Mouse (Mus musculus): ENCODE results near the gene Tnnt3. TPM values are rescaled to one million over a fixed set of nuclear protein-coding genes. Genes with fewer than 3 reads are reported as not detected.

Tnnt3 gene
- polyA plus RNA-seq, 1 experiment from 2014 or later, result 8.0 TPM

DNA sequence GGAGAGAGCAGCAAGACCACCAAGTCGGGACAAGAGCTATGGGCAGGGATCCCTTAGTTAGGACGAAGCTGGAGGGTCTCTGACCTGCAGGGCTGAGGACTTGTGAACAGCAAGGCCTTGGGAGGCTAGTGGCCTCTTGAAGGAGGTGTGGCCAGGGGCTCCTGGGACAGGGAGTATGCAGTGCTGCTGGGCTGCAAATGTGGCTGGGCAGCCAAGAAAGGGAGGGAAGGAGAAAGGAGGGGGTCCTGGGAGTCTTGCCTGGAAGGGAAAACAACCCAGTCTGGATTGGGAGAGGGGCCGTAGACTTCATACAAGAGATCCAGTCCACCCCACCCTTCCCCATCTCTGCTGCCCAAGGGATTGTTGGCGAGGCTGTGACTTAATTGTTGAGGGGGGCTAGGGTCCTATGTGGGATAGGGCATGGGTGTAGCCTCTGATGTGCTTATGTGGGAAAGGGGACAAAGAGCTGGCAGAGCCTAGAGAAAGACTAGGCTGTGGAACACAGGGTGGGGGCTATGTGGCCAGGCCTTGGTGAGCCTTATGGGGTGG is 33.4 kb downstream of the Tnnt3 start:
- no peak overlapping the region for H3K4me3 ChIP-seq (ENCODE audit: low read depth, low read length)
- ATAC-seq (ENCODE audit: insufficient number of reproducible peaks, low FRiP score, low TSS enrichment, low read depth), result no peak

DNA sequence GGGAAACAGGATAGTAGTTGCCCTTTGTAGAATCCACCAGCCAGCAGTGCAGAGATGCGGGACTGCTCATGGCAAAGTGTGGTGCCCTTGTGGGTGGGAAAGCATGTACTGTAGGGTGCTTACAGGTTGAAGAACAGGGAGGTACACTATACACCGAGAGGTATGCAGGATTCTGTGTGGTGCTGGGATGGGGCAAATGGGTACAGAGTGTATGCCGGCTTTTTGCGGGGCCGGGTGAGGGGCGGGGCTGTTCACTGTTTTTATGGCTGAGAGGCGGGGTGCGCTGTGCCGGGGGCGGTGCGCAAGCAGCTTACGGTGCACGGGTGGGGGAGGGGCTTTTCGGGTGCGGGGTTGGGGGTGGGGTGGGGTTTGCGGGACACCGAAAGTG is 34.0 kb downstream of the Tnnt3 start, which contains the start of gene Mrpl23:
Mrpl23 (plus strand) TSS at position 16 of the 388 bp plus-strand sequence.
- Histone ChIP-seq H3K9me3 (ENCODE audit: control insufficient read depth, low read length) (no peaks in the 10 kb centered on the region), H3K4me3 (ENCODE audit: low read depth, low read length) (peak within 1 kb of the TSS; percentile 44), H3K9ac (ENCODE audit: low read length) (peak within 1 kb of the TSS; percentile 85), H3K36me3 (ENCODE audit: control insufficient read depth, insufficient read depth, low read length) (peaks cover 6% of the 10 kb centered on the region; the same call in 1 of the 2 replicates), H3K4me2 (ENCODE audit: low read depth, severe bottlenecking) (peak within 1 kb of the TSS; percentile 61), H3K27ac (replicated peaks; ENCODE audit: low read depth, low read length) (peak within 1 kb of the TSS; percentile 94), H3K4me1 (ENCODE audit: control insufficient read depth, insufficient read depth, low read length) (peaks cover 38% of the 10 kb centered on the region), H3K27me3 (ENCODE audit: control insufficient read depth, insufficient read depth, low read length) (no peaks in the 10 kb centered on the region)
- 6% methylated on average over 17 of the region's 17 CpGs for WGBS
- DNase-seq (ENCODE audit: low spot score) (no peak), ATAC-seq (ENCODE audit: insufficient number of reproducible peaks, low FRiP score, low TSS enrichment, low read depth) (peak; percentile 37)

More for the DNA sequence above, 33.4 kb downstream of the Tnnt3 start:
- no peaks in the 10 kb centered on the region for H3K27me3 ChIP-seq (ENCODE audit: control insufficient read depth, insufficient read depth, low read length)
- peak overlapping the region; percentile 94 for H3K27ac ChIP-seq (replicated peaks; ENCODE audit: low read depth, low read length)
- H3K9me3 ChIP-seq (ENCODE audit: control insufficient read depth, low read length), result no peaks in the 10 kb centered on the region
- peak overlapping the region; percentile 14; the same call in 1 of the 2 replicates for H3K9ac ChIP-seq (ENCODE audit: low read length)
- no peak overlapping the region for H3K4me2 ChIP-seq (ENCODE audit: low read depth, severe bottlenecking)
- peaks cover 38% of the 10 kb centered on the region for H3K4me1 ChIP-seq (ENCODE audit: control insufficient read depth, insufficient read depth, low read length)
- 67% methylated on average over 4 of the region's 4 CpGs for WGBS
- DNase-seq (ENCODE audit: low spot score), result no peak
- peaks cover 6% of the 10 kb centered on the region; the same call in 1 of the 2 replicates for H3K36me3 ChIP-seq (ENCODE audit: control insufficient read depth, insufficient read depth, low read length)

DNA sequence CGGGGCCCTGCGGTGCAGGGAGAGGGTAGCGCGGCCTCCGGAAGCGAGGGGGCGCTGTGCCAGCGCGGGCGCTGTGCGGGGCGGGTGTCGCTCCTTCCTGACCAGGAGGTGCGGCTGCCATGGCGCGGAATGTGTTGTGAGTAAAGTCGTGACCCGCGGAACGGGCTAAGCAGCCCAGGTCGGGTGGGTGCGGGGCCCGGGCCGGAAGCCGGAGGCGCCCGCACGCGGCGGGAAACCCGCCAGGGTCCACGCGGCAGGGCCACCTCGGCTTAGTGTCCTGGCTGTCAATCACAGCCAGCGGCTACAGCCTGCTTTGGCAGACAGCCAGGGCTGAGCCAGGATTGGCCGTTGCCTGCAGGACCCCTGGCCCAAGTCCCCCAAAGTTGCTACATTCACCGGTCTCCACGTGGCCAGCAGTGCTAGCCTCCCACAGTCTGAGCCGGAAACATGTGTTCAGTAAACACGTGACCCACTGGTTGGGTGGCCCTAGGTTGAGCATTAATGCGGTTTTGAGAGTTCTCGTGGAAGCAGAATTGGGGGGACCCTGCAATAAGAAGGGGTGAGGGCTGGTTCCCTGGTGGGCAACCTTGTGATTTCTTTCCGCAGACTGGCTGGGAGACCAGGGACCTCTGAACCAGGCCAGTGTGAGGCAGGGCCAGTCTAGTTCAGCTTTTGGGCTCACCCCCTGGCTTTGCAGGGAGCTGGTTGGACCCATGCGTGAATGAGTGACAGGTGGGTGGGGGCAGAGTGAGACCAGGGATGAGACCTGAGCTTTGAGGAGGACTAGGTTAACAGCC is 34.6 kb downstream of the Tnnt3 start:
- H3K9me3 ChIP-seq (ENCODE audit: control insufficient read depth, low read length), result no peaks in the 10 kb centered on the region
- no peaks in the 10 kb centered on the region for H3K27me3 ChIP-seq (ENCODE audit: control insufficient read depth, insufficient read depth, low read length)
- peak overlapping the region; percentile 85 for H3K9ac ChIP-seq (ENCODE audit: low read length)
- peaks cover 42% of the 10 kb centered on the region for H3K4me1 ChIP-seq (ENCODE audit: control insufficient read depth, insufficient read depth, low read length)
- ATAC-seq (ENCODE audit: insufficient number of reproducible peaks, low FRiP score, low TSS enrichment, low read depth) (peak; percentile 82), DNase-seq (ENCODE audit: low spot score) (peak; percentile 89)
- H3K36me3 ChIP-seq (ENCODE audit: control insufficient read depth, insufficient read depth, low read length), result peaks cover 6% of the 10 kb centered on the region; the same call in 1 of the 2 replicates
- H3K4me2 ChIP-seq (ENCODE audit: low read depth, severe bottlenecking), result peak overlapping the region; percentile 61
- WGBS, result 1% methylated on average over 44 of the region's 44 CpGs
- H3K4me3 ChIP-seq (ENCODE audit: low read depth, low read length), result peak overlapping the region; percentile 44
- H3K27ac ChIP-seq (replicated peaks; ENCODE audit: low read depth, low read length), result peak overlapping the region; percentile 94

DNA sequence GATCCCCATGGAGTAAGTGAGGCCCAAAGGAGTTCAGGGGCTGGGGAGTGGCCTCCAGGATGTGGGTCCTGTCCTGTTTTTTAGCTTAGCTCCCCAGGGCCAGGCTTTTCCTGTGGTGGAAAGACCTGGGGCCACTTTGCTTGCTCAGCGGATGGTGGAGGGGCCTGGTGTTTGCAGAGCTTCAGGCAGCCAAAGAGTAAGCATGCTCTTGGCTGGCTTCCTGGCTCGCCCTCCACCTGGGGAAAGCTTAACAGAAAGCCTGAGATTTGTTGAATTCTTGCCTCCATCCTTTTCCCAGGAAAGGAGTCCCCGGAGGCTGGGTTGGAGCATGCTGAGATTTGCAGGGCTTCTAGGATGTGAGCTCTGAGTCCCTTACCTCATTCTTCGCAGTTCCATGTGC is 36.5 kb downstream of the Tnnt3 start:
- 85% methylated on average over 4 of the region's 4 CpGs for WGBS
- no peak overlapping the region for H3K4me3 ChIP-seq (ENCODE audit: low read depth, low read length)
- no peaks in the 10 kb centered on the region for H3K27me3 ChIP-seq (ENCODE audit: control insufficient read depth, insufficient read depth, low read length)
- H3K4me2 ChIP-seq (ENCODE audit: low read depth, severe bottlenecking), result no peak overlapping the region
- H3K9ac ChIP-seq (ENCODE audit: low read length), result no peak overlapping the region
- peaks cover 6% of the 10 kb centered on the region; the same call in 1 of the 2 replicates for H3K36me3 ChIP-seq (ENCODE audit: control insufficient read depth, insufficient read depth, low read length)
- peak overlapping the region; percentile 94; the same call in 1 of the 2 replicates for H3K27ac ChIP-seq (replicated peaks; ENCODE audit: low read depth, low read length)
- no peaks in the 10 kb centered on the region for H3K9me3 ChIP-seq (ENCODE audit: control insufficient read depth, low read length)
- DNase-seq (ENCODE audit: low spot score) (no peak), ATAC-seq (ENCODE audit: insufficient number of reproducible peaks, low FRiP score, low TSS enrichment, low read depth) (no peak)
- peaks cover 61% of the 10 kb centered on the region for H3K4me1 ChIP-seq (ENCODE audit: control insufficient read depth, insufficient read depth, low read length)

DNA sequence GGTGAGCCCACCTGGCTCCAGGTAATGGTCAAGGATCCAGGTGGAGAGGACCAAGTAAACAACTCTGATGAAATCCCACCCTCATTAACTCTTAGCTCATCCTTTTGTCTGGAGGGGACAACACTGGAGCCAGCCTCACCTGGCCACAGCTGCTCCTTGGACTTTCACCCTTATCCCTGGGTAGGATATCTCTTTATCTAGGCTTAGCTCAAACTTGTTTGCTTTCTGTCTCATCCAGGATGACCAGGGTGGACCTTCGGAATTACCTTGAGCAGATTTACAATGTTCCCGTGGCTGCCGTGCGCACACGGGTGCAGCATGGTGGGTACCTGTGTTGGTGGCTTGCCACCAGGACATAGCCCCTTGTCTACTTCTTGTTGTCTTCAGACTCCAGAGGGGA is 37.2 kb downstream of the Tnnt3 start:
- ATAC-seq (ENCODE audit: insufficient number of reproducible peaks, low FRiP score, low TSS enrichment, low read depth) (no peak), DNase-seq (ENCODE audit: low spot score) (no peak)
- no peak overlapping the region for H3K4me3 ChIP-seq (ENCODE audit: low read depth, low read length)
- H3K36me3 ChIP-seq (ENCODE audit: control insufficient read depth, insufficient read depth, low read length), result peaks cover 6% of the 10 kb centered on the region; the same call in 1 of the 2 replicates
- H3K4me1 ChIP-seq (ENCODE audit: control insufficient read depth, insufficient read depth, low read length), result peaks cover 67% of the 10 kb centered on the region
- no peak overlapping the region for H3K4me2 ChIP-seq (ENCODE audit: low read depth, severe bottlenecking)
- H3K9me3 ChIP-seq (ENCODE audit: control insufficient read depth, low read length), result no peaks in the 10 kb centered on the region
- no peak overlapping the region; the same call in 1 of the 2 replicates for H3K27ac ChIP-seq (replicated peaks; ENCODE audit: low read depth, low read length)
- H3K27me3 ChIP-seq (ENCODE audit: control insufficient read depth, insufficient read depth, low read length), result no peaks in the 10 kb centered on the region
- H3K9ac ChIP-seq (ENCODE audit: low read length), result no peak overlapping the region
- WGBS, result 98% methylated on average over 5 of the region's 5 CpGs

DNA sequence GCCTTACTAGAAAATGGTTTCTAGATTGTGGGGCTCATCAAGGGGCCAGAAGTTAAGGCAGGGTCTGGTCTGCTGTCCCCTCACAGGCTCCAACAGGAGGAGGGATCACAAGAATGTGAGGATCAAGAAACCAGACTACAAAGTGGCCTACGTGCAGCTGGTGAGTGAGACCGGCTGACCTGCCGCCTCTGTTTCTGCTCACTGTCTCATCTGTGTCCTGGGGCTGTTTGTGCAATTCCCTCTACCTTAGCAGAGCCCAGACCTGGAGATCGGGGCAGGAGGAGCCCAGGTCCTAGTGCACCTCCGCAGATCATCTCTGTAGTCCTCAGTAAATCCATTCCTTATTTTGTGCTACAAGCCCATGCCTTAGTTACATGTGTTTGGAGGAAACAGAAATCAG is 38.5 kb downstream of the Tnnt3 start:
- WGBS, result 17% methylated on average over 5 of the region's 5 CpGs
- Histone ChIP-seq H3K36me3 (ENCODE audit: control insufficient read depth, insufficient read depth, low read length) (peaks cover 6% of the 10 kb centered on the region; the same call in 1 of the 2 replicates), H3K27ac (replicated peaks; ENCODE audit: low read depth, low read length) (peak overlapping the region; percentile 98), H3K4me3 (ENCODE audit: low read depth, low read length) (no peak overlapping the region), H3K27me3 (ENCODE audit: control insufficient read depth, insufficient read depth, low read length) (no peaks in the 10 kb centered on the region), H3K9me3 (ENCODE audit: control insufficient read depth, low read length) (no peaks in the 10 kb centered on the region), H3K4me2 (ENCODE audit: low read depth, severe bottlenecking) (peak overlapping the region; percentile 16; the same call in 1 of the 2 replicates), H3K9ac (ENCODE audit: low read length) (peak overlapping the region; percentile 37; the same call in 1 of the 2 replicates), H3K4me1 (ENCODE audit: control insufficient read depth, insufficient read depth, low read length) (peaks cover 70% of the 10 kb centered on the region)
- ATAC-seq (ENCODE audit: insufficient number of reproducible peaks, low FRiP score, low TSS enrichment, low read depth) (no peak), DNase-seq (ENCODE audit: low spot score) (no peak)

DNA sequence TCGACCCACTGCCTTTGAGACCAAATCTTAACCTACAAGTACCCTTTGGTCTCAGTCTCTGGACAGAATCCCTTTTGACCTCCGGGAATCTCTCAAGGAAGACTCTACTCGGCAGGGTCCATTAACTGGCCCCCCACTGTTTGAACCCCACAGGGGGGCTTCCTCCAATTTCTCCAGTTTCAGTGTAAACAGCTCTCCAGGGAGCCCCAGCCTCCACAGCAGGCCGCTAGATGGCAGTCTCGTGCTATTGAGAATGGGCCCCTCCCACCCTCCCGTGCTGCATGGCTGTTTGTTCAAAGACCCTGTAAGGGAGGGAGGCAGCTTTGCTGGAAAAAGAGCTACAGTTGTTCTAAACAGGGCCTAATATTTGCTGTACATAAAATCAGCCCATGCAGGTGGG is 39.2 kb downstream of the Tnnt3 start:
- Histone ChIP-seq H3K4me3 (ENCODE audit: low read depth, low read length) (no peak overlapping the region), H3K4me2 (ENCODE audit: low read depth, severe bottlenecking) (peak overlapping the region; percentile 16; the same call in 1 of the 2 replicates), H3K27ac (replicated peaks; ENCODE audit: low read depth, low read length) (peak overlapping the region; percentile 98), H3K27me3 (ENCODE audit: control insufficient read depth, insufficient read depth, low read length) (no peaks in the 10 kb centered on the region), H3K9me3 (ENCODE audit: control insufficient read depth, low read length) (no peaks in the 10 kb centered on the region), H3K4me1 (ENCODE audit: control insufficient read depth, insufficient read depth, low read length) (peaks cover 73% of the 10 kb centered on the region), H3K9ac (ENCODE audit: low read length) (no peak overlapping the region), H3K36me3 (ENCODE audit: control insufficient read depth, insufficient read depth, low read length) (peaks cover 6% of the 10 kb centered on the region; the same call in 1 of the 2 replicates)
- peak; percentile 65; the same call in 1 of the 2 replicates for ATAC-seq (ENCODE audit: insufficient number of reproducible peaks, low FRiP score, low TSS enrichment, low read depth)
- 2% methylated on average over 6 of the region's 6 CpGs for WGBS
- DNase-seq (ENCODE audit: low spot score), result peak; percentile 98

DNA sequence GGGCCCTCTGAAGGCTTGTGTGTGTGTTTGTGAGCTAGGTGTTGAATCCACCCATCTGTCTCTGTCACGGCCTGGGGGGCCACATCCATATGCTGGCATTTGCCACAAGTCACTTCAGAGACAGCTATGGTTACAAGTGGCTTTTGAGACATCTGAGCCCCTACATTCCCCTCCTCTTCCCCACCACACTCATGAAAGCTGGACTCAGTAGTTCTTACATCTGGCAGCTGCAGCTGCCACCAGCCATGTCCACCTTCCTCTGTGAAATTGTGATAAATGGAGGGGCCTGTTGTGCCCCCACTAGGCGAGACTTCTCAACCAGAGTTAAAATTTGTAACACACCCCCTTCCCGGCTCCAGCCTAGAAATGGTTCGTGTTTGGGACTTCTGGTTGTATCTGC is 39.7 kb downstream of the Tnnt3 start:
- H3K4me2 ChIP-seq (ENCODE audit: low read depth, severe bottlenecking), result no peak overlapping the region; the same call in 1 of the 2 replicates
- peak overlapping the region; percentile 41 for H3K9ac ChIP-seq (ENCODE audit: low read length)
- WGBS, result 7% methylated on average over 4 of the region's 4 CpGs
- H3K9me3 ChIP-seq (ENCODE audit: control insufficient read depth, low read length), result no peaks in the 10 kb centered on the region
- DNase-seq (ENCODE audit: low spot score) (no peak), ATAC-seq (ENCODE audit: insufficient number of reproducible peaks, low FRiP score, low TSS enrichment, low read depth) (peak; percentile 27; the same call in 1 of the 2 replicates)
- H3K27me3 ChIP-seq (ENCODE audit: control insufficient read depth, insufficient read depth, low read length), result no peaks in the 10 kb centered on the region
- H3K36me3 ChIP-seq (ENCODE audit: control insufficient read depth, insufficient read depth, low read length), result peaks cover 6% of the 10 kb centered on the region; the same call in 1 of the 2 replicates
- peaks cover 76% of the 10 kb centered on the region for H3K4me1 ChIP-seq (ENCODE audit: control insufficient read depth, insufficient read depth, low read length)
- H3K4me3 ChIP-seq (ENCODE audit: low read depth, low read length), result no peak overlapping the region
- H3K27ac ChIP-seq (replicated peaks; ENCODE audit: low read depth, low read length), result peak overlapping the region; percentile 98

Measured in limb, embryonic 11.5 days (tissue).